Mouse (Mus musculus) hindbrain, embryonic 16.5 days (tissue): ENCODE measurements at regions not wholly inside any gene's neighbourhood (a gene's known extent, or its start where the extent isn't known, plus 50 kb on each side); places are given as distances from the start of the nearest gene placed in this dataset.

Experiments used
- ATAC-seq: fragments of 200-750 bp; cut with Nextera tagmentation; 2 replicates; pipeline ENCODE4 v1.8.0; 2017; ENCODE audit warnings: moderate TSS enrichment, moderate library complexity
- H3K27ac ChIP-seq: fragments of 300-500 bp; sonication (generic); 2 replicates; pipeline ENCODE4 v1.5.1; 2014; ENCODE audit warnings: low read depth, mild to moderate bottlenecking, control low read depth, low read length, moderate library complexity
- H3K27me3 ChIP-seq: fragments of 300-500 bp; sonication (generic); replicated peaks from 2 replicates; pipeline ENCODE4 v1.6.1; 2014; ENCODE audit warnings: low read length; ENCODE audit not compliant: control insufficient read depth, insufficient read depth
- H3K36me3 ChIP-seq: fragments of 300-500 bp; sonication (generic); 2 replicates; pipeline ENCODE4 v1.6.1; 2014; ENCODE audit warnings: mild to moderate bottlenecking, low read length, moderate library complexity, mixed read lengths; ENCODE audit not compliant: control insufficient read depth, insufficient read depth
- H3K4me1 ChIP-seq: fragments of 300-500 bp; sonication (generic); 2 replicates; pipeline ENCODE4 v1.6.1; 2014; ENCODE audit warnings: low read depth, low read length; ENCODE audit not compliant: control insufficient read depth, insufficient read depth
- H3K4me2 ChIP-seq: fragments of 300-500 bp; sonication (generic); 2 replicates; pipeline ENCODE4 v1.6.1; 2014; ENCODE audit warnings: mild to moderate bottlenecking, low read length, control low read depth, moderate library complexity
- H3K4me3 ChIP-seq: fragments of 300-500 bp; sonication (generic); 2 replicates; pipeline ENCODE4 v1.5.1; 2014; ENCODE audit warnings: mild to moderate bottlenecking, low read length, control low read depth, moderate library complexity
- H3K9ac ChIP-seq: fragments of 300-500 bp; sonication (generic); 2 replicates; pipeline ENCODE4 v1.6.1; 2014; ENCODE audit warnings: low read depth, mild to moderate bottlenecking, control low read depth, low read length, moderate library complexity
- H3K9me3 ChIP-seq: fragments of 300-500 bp; sonication (generic); 2 replicates; pipeline ENCODE4 v1.6.1; 2014; ENCODE audit warnings: mild to moderate bottlenecking, low read length, moderate library complexity; ENCODE audit not compliant: control insufficient read depth
- WGBS: fragments of 180-500 bp; shearing (Covaris S2); extraction: QIAGEN DNeasy Blood & Tissue Kit; methylation state at CpG from one replicate; pipeline ENCODE4 v1.1.7; 2014; 5-methylcytosine and 5-hydroxymethylcytosine counted together

- ATAC-seq, result no peak
- H3K27me3 ChIP-seq, result no peaks in the 10 kb centered on the region
- no peak overlapping the region for H3K4me3 ChIP-seq
- H3K9me3 ChIP-seq, result no peaks in the 10 kb centered on the region
- 76% methylated on average over 5 of the region's 5 CpGs for WGBS
- H3K36me3 ChIP-seq, result no peaks in the 10 kb centered on the region
- H3K4me2 ChIP-seq, result no peak overlapping the region
- H3K27ac ChIP-seq, result no peak overlapping the region
- no peaks in the 10 kb centered on the region for H3K4me1 ChIP-seq
- no peak overlapping the region for H3K9ac ChIP-seq
Measured at GRCm38 (mm10) chr15:97587571-97588205, 117.9 kb downstream of the Rpap3 start.

GRCm38 (mm10) chr15:97581724-97582154 is 123.9 kb downstream of the Rpap3 start:
- WGBS, result 18% methylated on average over 13 of the region's 13 CpGs
- no peak for ATAC-seq
- no peak overlapping the region for H3K27ac ChIP-seq
- H3K4me1 ChIP-seq, result no peaks in the 10 kb centered on the region
- H3K4me2 ChIP-seq, result no peak overlapping the region
- no peaks in the 10 kb centered on the region for H3K36me3 ChIP-seq
- no peak overlapping the region for H3K4me3 ChIP-seq
- H3K9me3 ChIP-seq, result no peaks in the 10 kb centered on the region
- no peaks in the 10 kb centered on the region for H3K27me3 ChIP-seq
- H3K9ac ChIP-seq, result no peak overlapping the region

GRCm38 (mm10) chr15:97580726-97581125 is 124.9 kb downstream of the Rpap3 start:
- H3K36me3 ChIP-seq, result no peaks in the 10 kb centered on the region
- ATAC-seq, result no peak
- H3K27me3 ChIP-seq, result no peaks in the 10 kb centered on the region
- H3K4me1 ChIP-seq, result no peaks in the 10 kb centered on the region
- H3K9ac ChIP-seq, result no peak overlapping the region
- H3K27ac ChIP-seq, result no peak overlapping the region
- no peak overlapping the region for H3K4me3 ChIP-seq
- WGBS, result 78% methylated on average over 6 of the region's 6 CpGs
- H3K4me2 ChIP-seq, result no peak overlapping the region
- H3K9me3 ChIP-seq, result no peaks in the 10 kb centered on the region

- 85% methylated on average over 3 of the region's 3 CpGs for WGBS
- Histone ChIP-seq H3K4me3 (no peak overlapping the region), H3K27ac (no peak overlapping the region), H3K36me3 (no peaks in the 10 kb centered on the region), H3K9ac (no peak overlapping the region), H3K4me2 (no peak overlapping the region), H3K4me1 (no peaks in the 10 kb centered on the region), H3K27me3 (no peaks in the 10 kb centered on the region), H3K9me3 (no peaks in the 10 kb centered on the region)
- no peak for ATAC-seq
Measured at GRCm38 (mm10) chr15:97578046-97578445, 127.6 kb downstream of the Rpap3 start.

- H3K9ac ChIP-seq, result no peak overlapping the region
- H3K27ac ChIP-seq, result no peak overlapping the region
- no peaks in the 10 kb centered on the region for H3K9me3 ChIP-seq
- no peaks in the 10 kb centered on the region for H3K27me3 ChIP-seq
- H3K4me1 ChIP-seq, result no peaks in the 10 kb centered on the region
- ATAC-seq, result no peak
- no peak overlapping the region for H3K4me2 ChIP-seq
- H3K4me3 ChIP-seq, result no peak overlapping the region
- WGBS, result 83% methylated on average over 8 of the region's 8 CpGs
- no peaks in the 10 kb centered on the region for H3K36me3 ChIP-seq
Measured at GRCm38 (mm10) chr15:97577196-97577595, 128.4 kb downstream of the Rpap3 start.

GRCm38 (mm10) chr15:97572639-97573038 is 133.0 kb downstream of the Rpap3 start:
- Histone ChIP-seq H3K9me3 (no peaks in the 10 kb centered on the region), H3K9ac (no peak overlapping the region), H3K27me3 (no peaks in the 10 kb centered on the region), H3K4me1 (no peaks in the 10 kb centered on the region), H3K36me3 (no peaks in the 10 kb centered on the region), H3K4me3 (no peak overlapping the region), H3K27ac (no peak overlapping the region), H3K4me2 (no peak overlapping the region)
- 89% methylated on average over 8 of the region's 8 CpGs for WGBS
- ATAC-seq, result no peak

GRCm38 (mm10) chr15:97571885-97572284 is 133.7 kb downstream of the Rpap3 start:
- ATAC-seq, result no peak
- Histone ChIP-seq H3K27me3 (no peaks in the 10 kb centered on the region), H3K4me3 (no peak overlapping the region), H3K36me3 (no peaks in the 10 kb centered on the region), H3K4me2 (no peak overlapping the region), H3K27ac (no peak overlapping the region), H3K9me3 (no peaks in the 10 kb centered on the region), H3K9ac (no peak overlapping the region), H3K4me1 (no peaks in the 10 kb centered on the region)

GRCm38 (mm10) chr15:97560096-97560495 is 145.5 kb downstream of the Rpap3 start:
- Histone ChIP-seq H3K9me3 (peaks cover 5% of the 10 kb centered on the region; the same call in 1 of the 2 replicates), H3K9ac (no peak overlapping the region), H3K4me3 (no peak overlapping the region), H3K27ac (no peak overlapping the region), H3K36me3 (no peaks in the 10 kb centered on the region), H3K27me3 (no peaks in the 10 kb centered on the region), H3K4me1 (no peaks in the 10 kb centered on the region), H3K4me2 (no peak overlapping the region)
- WGBS, result 97% methylated on average over 3 of the region's 3 CpGs
- ATAC-seq, result no peak

GRCm38 (mm10) chr15:97558725-97559124 is 146.9 kb downstream of the Rpap3 start:
- Histone ChIP-seq H3K4me3 (no peak overlapping the region), H3K9ac (no peak overlapping the region), H3K4me1 (no peaks in the 10 kb centered on the region), H3K27ac (no peak overlapping the region), H3K4me2 (no peak overlapping the region), H3K36me3 (no peaks in the 10 kb centered on the region), H3K27me3 (no peaks in the 10 kb centered on the region), H3K9me3 (peaks cover 5% of the 10 kb centered on the region; the same call in 1 of the 2 replicates)
- ATAC-seq, result no peak
- 74% methylated on average over 7 of the region's 7 CpGs for WGBS

GRCm38 (mm10) chr15:97548354-97548753 is 157.3 kb downstream of the Rpap3 start:
- H3K9ac ChIP-seq, result no peak overlapping the region
- ATAC-seq, result no peak
- WGBS, result 90% methylated on average over 4 of the region's 4 CpGs

More at GRCm38 (mm10) chr15:97548354-97548753, 157.3 kb downstream of the Rpap3 start:
- Histone ChIP-seq H3K36me3 (no peaks in the 10 kb centered on the region), H3K27me3 (no peaks in the 10 kb centered on the region), H3K4me2 (no peak overlapping the region), H3K27ac (no peak overlapping the region), H3K4me1 (no peaks in the 10 kb centered on the region), H3K9me3 (no peaks in the 10 kb centered on the region; the same call in 1 of the 2 replicates), H3K4me3 (no peak overlapping the region)
